Mouse (Mus musculus) layer of hippocampus, adult 18-20 months (tissue): ENCODE data around the gene Dnase2a. TPM values are rescaled to one million over a fixed set of nuclear protein-coding genes. Genes with fewer than 3 reads are reported as not detected.

Experiments
- DNase-seq, 2 experiments: peaks; one replicate each; pipeline ENCODE4 v3.0.0; 2022; ENCODE audit warnings: low spot score in 2 of 2
- long read RNA-seq: library from polyadenylated mRNA; stranded (forward); transcript quantifications from one replicate; pipeline ENCODE4 v2.0.0, GENCODE M21; 2021
- total RNA-seq, 2 experiments: library from RNA; stranded (reverse); gene quantifications; 2 replicates each; pipeline ENCODE4 v1.2.3; 2021

Dnase2a gene
- total RNA-seq = 1 to 10 TPM; 2.8 to 5.1 TPM
- long read RNA-seq, partial matches to known transcripts = 0 of 2 reads
- long read RNA-seq, other reads (novel, unspliced or antisense) = 0 of 2 reads

DNA sequence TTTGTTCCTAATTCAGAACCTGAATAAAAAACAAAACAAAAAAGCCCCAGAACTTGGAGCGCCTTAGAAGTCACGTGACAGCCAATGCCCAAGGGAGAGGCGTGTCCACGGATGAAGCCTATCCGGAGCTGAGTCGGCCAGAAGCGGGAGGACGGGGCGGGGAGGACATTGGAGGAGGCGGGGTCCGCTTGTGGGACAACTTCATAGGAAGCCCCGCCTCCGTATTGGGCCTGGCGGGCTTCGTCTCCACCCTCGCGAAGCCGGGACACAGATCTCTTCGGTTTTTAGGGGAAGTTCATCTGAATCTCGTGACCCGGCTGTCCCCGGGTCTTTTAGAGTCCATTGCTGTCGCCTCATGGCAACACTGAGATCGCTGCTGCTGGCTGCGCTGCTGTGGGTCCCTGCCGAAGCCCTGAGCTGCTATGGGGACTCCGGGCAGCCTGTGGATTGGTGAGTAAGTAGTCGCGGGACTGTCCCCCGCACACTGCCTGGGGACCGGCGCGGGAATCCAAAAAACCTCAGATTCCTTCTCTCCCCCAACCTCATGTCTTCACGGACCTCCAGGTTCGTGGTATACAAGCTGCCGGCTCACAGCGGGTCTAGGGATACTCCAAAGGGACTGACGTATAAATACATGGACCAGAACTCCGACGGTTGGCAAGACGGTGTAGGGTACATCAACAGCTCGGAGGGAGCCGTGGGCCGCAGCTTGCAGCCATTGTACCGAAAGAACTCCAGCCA lies at the start of gene Dnase2a:
TSS of gene Dnase2a (plus strand) at position 140 of the 741 bp plus-strand sequence.
- peak; percentile 66 to 82 for DNase-seq

DNA sequence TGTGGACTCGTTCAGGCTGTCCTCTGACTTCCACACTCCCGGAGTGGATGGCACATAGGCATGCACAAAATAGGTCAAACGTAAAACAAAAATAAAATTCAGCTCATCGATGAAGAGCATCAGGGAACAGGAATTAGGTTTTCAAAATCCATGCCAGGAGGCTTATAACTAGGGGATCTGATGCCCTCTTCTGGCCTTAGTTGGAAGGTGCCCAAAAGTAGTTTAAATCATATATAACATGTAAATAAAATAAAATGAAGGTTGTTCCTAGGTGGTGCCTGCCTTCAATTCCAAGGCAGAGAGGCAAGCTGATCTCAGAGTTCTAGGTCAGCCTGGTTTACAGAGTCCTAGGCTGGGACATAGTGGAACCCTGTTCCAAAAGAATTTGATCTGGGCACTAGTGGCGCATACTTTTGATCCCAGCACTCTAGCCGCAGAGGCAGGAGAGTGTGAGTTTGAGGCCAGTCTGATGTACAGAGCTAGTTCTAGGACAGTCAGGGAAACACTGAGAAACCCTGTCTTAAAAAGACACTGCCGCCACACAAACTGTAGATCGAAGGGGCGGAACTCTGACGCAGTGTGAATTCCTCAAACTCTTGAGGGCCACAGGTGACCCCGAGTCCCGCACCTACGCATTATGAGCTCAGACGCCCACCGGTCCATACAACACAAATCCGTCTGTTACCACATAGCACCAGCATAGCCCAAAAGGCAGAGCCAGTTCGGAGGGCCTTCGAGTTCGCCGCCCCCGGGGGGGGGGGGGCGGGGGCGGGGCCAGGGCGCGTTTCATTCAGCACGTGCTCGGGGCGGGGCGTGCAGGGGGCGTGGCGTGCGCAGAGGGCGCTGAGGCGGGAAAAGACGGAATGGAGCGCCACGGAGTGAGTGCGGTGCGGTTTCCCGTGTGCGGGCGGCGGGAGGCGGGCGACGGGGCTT lies 36.7 kb upstream of the Dnase2a start, which contains the start of gene Syce2:
TSS of gene Syce2 (plus strand) at position 736 of the 933 bp plus-strand sequence.
- peak in 1 of 2 experiments; percentile 37 for DNase-seq

DNA sequence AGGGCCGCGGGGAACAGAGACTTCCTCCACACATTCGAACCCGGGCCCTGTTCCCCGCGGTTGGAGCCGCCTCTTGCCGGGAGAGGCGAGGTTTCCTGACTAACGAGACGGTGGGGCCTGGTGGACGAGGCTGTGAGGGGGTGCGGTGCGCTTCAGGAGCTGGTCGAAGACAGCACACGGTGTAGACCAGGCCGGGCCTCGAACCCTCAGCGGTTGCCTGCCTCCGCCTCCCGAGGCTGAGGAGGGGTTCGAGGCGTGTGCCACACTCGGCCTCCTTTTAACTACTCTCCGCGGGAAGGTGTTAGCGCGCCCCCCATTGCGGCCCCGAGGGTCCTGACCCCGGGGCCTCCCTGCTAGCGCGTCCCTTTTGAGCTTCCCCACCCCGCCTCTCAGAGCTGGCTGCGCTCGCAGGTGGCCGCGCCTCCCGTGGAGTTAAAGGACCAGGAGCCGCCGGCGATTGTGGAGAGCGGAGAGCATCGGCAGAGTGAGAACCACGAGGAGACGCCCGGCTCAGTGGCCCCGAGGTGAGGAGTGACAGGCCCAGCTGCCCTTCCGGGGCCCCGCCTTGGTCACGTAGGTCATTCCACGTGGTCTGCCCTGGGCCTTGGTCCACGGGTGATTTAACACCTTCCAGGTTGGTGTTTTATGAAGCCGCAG lies 35.9 kb upstream of the Dnase2a start:
- no peak for DNase-seq

DNA sequence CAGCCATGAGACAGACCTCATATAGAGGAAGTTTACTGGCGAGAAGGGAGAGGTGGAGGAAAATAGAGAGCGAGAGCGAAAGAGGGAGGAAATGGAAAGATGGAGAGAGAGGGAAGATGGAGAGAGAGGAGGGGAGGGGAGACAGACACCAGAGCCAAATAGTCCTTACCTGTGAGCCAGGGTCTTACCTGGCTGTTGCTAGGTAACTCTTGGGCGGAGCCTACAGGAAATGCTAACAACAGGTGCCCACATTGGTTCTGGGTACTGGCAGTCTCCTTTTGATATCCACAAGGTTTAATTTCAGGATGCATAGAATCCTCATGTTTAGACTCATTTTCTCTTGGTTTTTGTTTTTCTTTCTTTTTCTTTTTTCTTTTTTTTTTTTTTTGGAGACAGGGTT lies 35.3 kb upstream of the Dnase2a start:
- no peak for DNase-seq

DNA sequence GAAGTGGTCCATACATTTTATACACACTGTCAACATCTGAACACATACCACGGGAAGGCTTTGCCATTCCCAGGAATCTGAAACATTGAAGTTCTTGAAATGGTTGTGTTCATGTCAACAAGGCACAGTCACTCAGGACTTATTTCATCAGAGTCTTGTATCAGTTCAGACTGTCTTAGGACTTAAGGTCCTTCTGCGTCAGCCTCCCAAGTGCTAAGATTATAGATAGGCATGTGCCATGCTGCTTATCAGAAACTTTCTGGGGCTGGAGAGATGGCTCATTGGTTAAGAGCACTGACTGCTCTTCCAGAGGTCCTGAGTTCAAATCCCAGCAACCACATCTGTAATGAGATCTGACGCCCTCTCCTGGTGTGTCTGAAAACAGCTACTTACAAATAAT lies 34.0 kb upstream of the Dnase2a start:
- no peak for DNase-seq

DNA sequence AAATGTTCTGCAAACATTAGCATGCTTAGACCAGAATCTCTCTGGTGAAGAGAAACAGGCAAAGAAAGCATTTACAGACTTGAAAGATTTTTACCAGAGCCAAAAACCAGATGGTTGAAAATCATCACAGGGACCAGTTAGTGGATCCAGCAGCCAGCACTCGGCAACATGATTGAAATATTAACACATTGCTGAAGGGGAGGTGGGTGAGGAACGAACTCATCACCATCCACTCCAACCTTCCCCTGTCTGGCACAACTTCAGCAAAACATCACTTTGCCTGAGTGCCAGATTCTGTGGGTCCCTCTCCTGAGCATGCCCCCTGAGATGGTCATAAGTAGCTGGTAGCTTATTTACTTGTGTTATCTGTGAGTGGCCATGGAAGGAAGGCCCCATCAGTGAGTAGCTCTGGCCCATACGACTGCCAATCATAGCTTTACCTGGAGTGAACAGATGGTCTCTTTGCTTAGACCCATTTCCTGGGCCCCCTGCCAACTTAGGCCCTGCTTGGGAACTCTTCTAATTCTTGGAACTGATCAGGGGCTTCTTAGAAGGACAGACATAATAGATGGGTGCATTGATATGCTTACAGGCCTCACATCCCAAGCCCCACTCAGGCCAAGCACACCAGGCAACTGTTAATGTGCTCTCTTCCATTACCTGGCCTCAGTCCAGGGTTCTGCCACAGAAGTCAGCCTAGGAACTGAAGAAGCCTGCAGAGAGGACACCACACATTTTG lies 30.9 kb upstream of the Dnase2a start:
- DNase-seq = peak in 1 of 2 experiments; percentile 32

DNA sequence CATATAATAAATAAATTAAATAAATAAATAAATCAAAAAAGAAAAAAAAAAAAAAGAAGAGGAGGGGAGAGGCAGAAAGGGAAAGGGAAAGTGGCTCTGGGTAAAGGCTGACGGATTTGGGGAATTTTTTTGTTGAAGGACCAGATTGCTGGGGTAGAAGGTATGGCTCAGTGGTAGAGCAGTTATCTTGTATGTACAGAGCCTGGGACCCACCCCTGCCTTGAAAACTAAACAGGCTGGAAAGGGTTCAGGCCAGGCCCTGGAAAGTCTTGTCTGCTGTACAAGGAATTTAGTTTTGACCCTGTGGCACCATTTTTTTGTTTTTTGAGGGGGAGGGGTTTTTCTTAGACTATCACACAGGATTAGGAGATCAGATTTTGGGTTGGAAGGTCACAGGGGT lies 29.4 kb upstream of the Dnase2a start:
- DNase-seq = no peak

DNA sequence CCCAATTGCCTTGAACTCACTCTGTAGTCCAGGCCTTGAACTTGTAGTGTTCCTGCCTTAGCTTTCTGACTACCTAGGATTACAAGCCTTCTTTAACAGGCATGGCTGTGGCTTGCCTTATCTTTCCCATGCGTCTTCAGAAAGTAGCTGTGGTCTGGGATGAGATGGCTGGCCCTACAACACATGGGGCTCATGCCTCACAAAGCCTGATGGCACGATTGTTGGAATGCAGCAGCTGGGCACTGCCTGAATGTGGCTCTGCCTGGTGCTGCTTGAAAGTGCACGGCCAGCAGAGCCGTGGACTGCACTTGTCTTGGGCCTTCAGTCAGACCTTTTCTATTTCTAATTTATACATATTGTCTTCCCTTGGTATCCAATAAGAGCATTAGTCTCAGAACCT lies 23.6 kb upstream of the Dnase2a start:
- DNase-seq = no peak

DNA sequence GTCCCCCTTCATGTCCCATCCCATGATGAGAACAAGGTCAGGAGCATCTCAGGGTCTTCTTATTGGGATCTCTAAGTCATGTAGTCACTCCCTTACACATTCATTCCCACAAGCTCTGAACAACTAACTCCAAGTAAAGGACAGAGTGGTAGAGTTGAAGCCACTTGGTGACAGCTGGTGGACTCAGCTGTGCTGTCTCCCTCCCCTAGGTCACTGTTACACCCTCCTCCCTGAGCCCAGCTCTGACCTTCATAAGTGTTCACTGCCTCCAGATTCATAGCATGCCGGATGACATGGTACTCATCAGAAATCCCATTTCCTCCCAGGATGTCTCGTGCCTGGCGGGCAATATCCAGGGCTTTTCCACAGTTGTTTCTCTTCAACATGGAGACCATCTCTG lies 20.1 kb upstream of the Dnase2a start:
- DNase-seq = no peak

DNA sequence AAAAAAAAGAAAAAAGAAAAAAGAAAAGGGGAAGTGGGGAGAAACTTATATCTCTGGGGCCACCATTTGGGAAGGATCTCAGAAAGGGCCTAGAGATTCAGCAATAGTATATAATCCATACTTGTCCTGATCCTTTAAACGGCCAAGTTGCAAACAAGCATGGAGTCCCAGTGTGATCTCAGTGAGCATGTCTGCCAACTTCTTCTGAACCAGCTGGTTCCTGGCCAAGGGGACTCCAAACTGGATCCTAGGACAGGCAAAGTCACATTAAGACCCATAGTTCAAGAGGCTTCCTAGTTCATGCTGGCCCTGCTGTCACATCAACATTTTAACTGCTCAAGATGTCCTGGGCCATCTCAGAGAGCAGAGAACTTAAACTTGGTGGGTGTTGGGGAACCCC lies 19.2 kb upstream of the Dnase2a start:
- DNase-seq = no peak

DNA sequence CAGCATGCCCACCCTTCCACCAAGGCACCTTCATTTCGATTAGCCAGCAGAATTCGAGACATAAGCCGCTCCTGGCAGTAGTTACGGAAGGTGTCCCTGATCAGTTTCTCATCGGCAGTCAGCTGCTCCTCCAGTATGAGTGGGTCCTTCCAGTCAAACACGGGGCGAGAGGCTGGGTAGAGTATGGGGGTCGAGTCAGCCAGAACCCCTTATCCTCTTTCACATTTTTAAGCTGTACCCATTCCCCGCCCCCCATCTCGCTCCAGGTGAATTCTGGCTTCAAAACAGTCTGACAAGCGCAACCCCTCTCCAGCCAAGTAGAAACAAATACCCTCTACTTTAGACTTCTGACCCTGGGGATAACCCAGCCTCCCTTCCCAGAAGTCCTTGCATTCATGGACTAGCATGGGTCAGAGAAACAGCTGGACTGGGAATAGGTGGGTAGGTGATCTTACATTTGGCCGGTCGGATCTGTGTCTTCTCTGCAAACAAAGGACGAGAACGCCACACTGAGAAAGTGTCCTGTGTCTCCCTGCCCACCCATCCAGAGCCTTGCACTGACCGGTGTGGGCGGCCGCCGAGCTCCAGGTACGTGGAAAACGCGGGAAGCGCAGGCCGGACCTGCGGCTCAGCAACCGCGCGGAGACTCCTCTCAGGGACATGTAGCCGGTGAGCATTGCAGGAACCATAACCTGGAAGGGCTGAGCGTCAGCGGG lies 15.2 kb upstream of the Dnase2a start:
- no peak for DNase-seq

DNA sequence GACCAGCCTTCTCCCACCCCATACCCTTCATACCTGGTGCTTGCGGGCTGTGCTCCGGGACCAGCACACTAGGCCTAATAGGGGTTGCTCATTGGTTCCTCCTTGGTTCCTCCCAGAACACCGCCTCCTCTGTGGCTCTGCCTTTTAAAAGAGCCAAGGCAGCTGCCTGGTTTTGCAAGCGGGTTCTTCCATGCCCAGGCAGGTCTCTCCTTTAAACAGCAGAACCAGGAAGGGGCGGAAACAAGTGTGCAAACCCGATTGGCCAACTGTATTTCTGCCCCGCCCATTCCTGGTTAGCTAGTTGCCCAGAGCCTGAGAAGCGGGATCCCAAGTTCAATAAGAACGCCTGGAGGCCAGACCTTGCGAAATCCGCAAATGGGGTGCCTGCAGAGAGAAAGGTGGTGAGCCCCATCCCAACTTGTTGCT lies 14.6 kb upstream of the Dnase2a start, which contains the start of gene Gcdh:
TSS of gene Gcdh (minus strand) at position 213 of the 426 bp plus-strand sequence.
- peak; percentile 92 to 96 for DNase-seq

DNA sequence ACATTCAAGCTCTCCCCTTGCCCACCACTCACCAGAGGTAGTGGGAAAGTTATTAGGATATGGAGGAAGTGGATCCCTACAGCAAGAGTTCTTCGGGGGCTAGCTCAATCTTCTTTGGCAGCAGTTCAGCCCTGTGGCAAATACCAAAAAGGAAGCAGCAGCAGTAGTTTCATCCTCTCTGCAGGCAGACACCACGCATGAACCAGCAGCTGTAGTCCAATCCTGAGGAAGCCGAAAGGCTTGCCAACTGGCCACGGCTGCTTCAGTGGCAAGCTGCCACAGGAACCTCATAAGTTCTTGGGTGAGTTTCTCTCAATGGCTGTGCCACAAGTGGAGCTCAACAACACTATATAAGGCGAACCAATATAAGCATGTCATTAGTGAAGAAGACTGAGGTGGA lies 12.4 kb upstream of the Dnase2a start:
- no peak for DNase-seq

DNA sequence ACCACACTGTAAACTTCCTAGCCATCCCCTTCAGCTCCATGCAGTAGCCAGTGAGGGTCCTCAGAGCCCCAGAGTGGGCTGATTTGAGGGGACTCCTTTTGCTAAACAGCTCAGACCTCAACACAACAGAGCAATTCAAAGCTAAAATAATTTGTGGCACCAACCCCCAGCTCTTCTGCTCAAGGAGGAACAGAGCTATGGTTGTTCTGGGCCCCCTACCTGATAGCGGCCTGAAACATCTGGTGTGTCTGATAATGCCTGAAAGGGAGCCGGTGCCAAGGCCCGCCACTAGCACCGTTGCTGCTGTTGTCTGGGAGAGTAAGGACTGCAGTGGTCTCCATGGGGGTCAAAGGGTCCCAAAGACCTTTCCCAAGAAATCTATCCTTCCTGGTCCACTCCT lies 7.3 kb upstream of the Dnase2a start:
- no peak for DNase-seq

DNA sequence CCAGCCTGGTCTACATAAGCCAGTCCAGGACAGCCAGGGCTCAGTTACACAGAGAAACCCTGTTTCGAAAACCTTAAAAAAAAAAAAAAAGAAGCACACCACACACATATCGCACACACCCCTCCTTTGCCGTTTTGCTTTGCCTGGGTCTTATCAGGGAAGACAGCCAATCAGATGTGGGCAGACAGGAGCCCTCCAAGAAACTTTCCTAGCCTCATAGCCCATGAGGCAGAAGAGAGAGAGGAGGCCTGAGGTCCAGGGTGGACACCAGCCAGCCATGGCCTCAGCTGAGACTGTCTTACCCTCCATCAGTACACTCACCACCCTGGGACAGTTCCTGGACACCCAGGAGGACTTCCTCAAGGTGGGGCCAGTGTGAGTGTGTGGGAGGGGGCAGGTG lies 6.6 kb upstream of the Dnase2a start, which contains the start of gene Klf1:
TSS of gene Klf1 (plus strand) at position 177 of the 400 bp plus-strand sequence.
- DNase-seq = no peak

DNA sequence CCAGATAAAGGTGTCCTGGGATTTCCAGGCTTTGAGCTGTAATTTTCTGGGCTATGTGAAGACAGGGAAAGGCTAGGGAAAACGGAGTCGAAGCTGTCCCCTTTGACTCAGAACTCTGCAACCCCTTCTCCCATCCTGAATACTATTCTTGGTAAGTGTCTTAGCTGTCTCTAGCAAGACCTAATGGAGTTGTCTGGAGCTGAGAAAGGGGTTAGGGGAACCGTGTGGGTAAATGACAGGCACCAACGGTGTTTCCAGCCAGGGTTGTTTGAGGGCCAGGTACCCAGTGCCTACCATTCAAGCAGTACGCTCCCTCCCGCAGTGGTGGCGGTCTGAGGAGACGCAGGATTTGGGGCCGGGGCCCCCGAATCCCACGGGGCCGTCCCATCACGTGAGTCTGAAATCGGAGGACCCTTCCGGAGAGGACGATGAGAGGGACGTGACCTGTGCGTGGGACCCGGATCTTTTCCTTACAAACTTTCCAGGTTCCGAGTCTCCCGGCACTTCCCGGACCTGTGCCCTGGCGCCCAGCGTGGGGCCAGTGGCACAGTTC lies 5.9 kb upstream of the Dnase2a start:
- no peak for DNase-seq

DNA sequence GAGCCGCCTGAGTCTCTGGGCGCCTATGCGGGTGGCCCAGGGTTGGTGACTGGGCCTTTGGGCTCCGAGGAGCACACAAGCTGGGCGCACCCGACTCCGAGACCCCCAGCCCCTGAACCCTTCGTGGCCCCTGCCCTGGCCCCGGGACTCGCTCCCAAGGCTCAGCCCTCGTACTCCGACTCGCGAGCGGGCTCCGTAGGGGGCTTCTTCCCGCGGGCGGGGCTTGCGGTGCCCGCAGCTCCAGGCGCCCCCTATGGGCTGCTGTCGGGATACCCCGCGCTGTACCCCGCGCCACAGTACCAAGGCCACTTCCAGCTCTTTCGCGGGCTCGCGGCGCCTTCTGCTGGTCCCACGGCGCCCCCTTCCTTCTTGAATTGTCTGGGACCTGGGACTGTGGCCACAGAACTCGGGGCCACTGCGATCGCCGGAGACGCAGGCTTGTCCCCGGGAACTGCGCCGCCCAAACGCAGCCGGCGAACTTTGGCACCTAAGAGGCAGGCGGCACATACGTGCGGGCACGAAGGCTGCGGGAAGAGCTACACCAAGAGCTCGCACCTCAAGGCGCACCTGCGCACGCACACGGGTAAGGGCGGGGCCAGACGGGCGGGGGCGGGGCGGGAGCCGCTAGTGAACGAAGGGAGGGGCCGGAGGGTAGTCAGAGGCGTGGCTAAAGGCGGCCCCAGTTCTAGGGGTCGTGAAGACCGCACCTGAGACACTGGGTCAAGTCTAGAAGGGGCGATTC lies 5.3 kb upstream of the Dnase2a start:
- peak; percentile 85 to 95 for DNase-seq

DNA sequence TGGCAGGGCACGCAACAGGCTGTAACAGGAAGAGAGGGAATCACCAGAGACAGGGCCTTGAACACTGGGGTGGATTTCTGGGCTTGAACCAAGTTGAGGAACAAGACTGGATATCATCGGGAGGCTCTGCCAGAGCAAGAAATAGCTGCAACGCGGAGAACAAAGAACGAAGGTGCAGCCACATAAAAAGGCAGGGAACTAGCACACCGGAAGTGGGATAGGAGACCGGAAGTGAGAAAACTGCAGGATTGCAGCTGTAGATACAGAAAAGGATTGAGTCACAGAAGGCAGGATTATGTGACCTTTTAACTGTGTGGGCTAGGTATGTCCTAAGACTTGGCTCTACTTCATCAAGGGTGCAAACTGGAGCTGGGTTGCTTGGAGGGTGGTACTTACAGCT lies 4.0 kb upstream of the Dnase2a start:
- no peak for DNase-seq

DNA sequence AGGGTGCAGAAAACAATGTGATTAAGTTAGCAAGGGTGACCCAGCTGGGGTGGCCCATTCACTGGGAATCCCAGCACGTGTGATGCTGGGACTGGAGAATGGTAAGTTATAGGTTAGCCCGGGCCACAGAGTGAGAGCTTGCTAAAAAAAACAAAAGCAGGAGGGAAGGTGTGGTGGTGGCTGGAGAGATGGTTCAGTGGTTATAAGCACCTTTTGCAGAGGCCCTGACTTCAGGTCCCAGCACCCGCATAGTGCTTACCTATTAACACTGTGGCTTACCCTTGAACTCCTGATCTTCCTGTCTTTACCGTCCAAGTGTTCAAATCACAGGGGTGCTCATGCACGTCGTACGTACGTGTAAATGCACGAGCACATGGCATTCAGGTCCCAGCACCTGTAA lies 1.3 kb upstream of the Dnase2a start:
- no peak for DNase-seq
